Mouse (Mus musculus) kidney, adult 2 months (tissue): ENCODE results near the gene Gm525.
"Not testable (repeated sequence)": the region's sequence is repeated elsewhere in the genome, so short reads cannot be mapped to it uniquely, and the experiment has no call there.

ENCODE experiments used
- CTCF ChIP-seq: fragments of 200-500 bp; conservative IDR thresholded peaks from 2 replicates; pipeline ENCODE4 v1.5.1; 2011; ENCODE audit warnings: low read depth, mild to moderate bottlenecking, control low read depth, low read length, moderate library complexity, mixed read lengths; ENCODE audit not compliant: insufficient read depth, insufficient read length
- POLR2A ChIP-seq: fragments of 200-500 bp; IDR thresholded peaks from one replicate; pipeline ENCODE4 v1.6.1; 2011; ENCODE audit warnings: low read depth, low read length, control low read depth

- TF ChIP-seq CTCF, POLR2A: not testable (repeated sequence)
These were observed 28.1 kb upstream of the Gm525 start for GRCm38 (mm10) chr11:89045501-89045900.
